Mouse (Mus musculus) CD4-positive, CD25-positive, alpha-beta regulatory T cell, adult 2 months (primary cell): ENCODE measurements at regions not wholly inside any gene's neighbourhood (a gene's known extent, or its start where the extent isn't known, plus 50 kb on each side); places are given as distances from the start of the nearest gene placed in this dataset.
"Not testable (repeated sequence)": the region's sequence is repeated elsewhere in the genome, so short reads cannot be mapped to it uniquely, and the experiment has no call there.

Experiments used
- DNase-seq: peaks from one replicate; pipeline ENCODE4 v3.0.0-alpha.2; 2012; ENCODE audit warnings: low read depth, low spot score

DNA sequence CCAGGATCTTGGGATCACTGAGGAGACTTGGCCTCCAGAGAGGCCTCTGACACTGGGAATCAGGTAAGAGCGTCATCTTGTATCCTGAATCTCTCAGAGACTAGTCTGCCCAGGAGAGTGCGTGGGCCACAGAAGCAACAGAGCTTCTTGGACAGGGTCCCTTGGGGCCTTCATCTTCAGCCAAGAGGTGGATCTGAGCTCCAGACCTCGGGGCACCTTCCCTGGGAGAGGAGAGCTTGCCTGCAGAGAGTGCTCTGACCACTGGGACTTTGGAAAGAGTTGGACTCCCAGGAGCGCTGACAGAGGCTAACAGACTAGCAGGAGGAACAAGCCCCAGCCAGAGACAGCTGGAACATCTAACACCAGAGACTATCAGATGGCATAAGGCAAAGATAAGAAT is 73.9 kb upstream of the Gm15319 start:
- peak; percentile 1 for DNase-seq

DNA sequence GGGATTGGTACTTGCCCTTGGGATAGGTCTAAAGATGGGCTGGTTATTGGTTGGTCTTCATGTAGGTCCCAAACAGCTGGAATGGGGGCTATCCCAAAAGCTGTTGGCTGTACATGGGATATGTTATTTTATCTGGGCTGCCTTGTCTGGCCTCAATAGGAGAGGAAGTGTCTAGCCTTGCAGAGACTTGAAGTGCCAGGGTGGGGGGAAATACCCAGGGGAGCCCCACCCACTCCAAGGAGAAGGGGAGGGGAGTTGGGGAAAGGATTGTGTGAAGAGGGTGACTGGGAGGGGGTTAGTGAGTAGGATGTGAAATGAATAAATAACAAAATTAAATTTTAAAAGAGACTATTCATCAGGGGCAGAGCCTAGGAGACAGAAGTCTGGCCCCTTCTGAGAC is 70.2 kb upstream of the Gm15319 start:
- DNase-seq: not testable (repeated sequence)

DNA sequence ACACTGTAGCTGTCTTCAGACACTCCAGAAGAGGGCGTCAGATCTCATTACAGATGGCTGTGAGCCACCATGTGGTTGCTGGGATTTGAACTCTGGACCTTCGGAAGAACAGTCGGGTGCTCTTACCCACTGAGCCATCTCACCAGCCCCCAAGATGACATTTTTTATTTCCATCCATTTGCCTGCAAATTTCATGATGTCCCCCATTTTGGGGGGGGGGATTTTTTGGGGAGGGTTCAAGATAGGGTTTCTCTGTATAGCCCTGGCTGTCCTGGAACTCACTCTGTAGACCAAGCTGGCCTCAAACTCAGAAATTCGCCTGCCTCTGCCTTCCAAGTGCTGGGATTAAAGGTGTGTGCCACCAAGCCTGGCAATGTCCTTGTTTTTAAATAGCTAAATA is 66.5 kb upstream of the Gm15319 start:
- DNase-seq: not testable (repeated sequence)

GRCm38 (mm10) chr8:20424903-20425222 is 61.9 kb upstream of the Gm15319 start:
- not testable (repeated sequence) for DNase-seq

DNA sequence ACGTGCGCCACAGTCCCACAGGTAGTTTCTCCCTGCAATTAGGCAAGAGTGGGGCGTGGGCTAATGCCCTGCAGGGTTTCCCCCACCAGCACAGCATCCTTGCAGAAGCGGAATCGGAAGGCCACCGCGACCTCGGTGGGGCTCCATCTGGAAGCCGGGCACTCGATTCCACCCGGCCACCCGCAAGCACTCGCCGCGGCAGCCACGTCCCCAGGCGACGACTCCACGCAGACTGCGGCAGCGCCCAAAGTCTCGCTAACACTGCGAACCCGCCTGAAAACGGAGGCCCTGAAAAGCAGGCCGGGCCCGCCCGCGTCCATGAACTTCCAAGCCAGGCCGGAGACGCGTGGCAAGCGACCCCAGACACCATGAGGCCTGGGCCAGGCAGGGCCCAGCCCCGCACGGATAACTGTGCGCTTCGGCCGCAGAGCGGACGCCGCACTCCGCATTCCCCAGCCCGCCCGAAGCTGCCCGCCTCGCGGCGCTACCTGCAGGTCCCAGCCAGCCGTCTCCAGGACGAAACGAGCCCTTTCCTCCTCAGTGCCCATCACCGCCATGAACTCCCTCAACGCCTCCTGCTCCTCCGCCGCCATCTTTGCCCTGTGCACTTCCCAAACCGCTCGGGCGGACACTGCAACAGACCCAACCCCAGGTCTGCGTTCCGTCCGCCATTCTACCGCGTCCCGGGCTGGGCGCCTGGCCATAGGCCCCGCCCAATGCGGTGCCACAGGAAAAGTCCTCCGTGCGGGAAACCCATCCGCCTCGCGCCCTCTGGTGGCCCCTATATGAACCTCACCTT is 61.3 kb upstream of the Gm15319 start:
- peak; percentile 71 for DNase-seq

- not testable (repeated sequence) for DNase-seq
These were observed 57.8 kb upstream of the Gm15319 start for GRCm38 (mm10) chr8:20420807-20421206.
